Mouse (Mus musculus) stomach, embryonic 14.5 days (tissue): ENCODE results near the gene Nipa2. TPM values are rescaled to one million over a fixed set of nuclear protein-coding genes. Genes with fewer than 3 reads are reported as not detected.

Source experiments
- ATAC-seq: fragments of 200-750 bp; cut with Nextera tagmentation; 2 replicates; pipeline ENCODE4 v1.8.0; 2017; ENCODE audit warnings: low read depth, moderate TSS enrichment; ENCODE audit not compliant: insufficient number of reproducible peaks, insufficient read depth, low FRiP score
- H3K27ac ChIP-seq: fragments of 300-500 bp; sonication (generic); 2 replicates; pipeline ENCODE4 v1.5.1; 2014; ENCODE audit warnings: mild to moderate bottlenecking, low read length, moderate library complexity, mixed read lengths
- H3K27me3 ChIP-seq: fragments of 300-500 bp; sonication (generic); 2 replicates; pipeline ENCODE4 v1.6.1; 2014; ENCODE audit warnings: low read length, control low read depth, mixed read lengths; ENCODE audit not compliant: control insufficient read depth, insufficient read depth
- H3K36me3 ChIP-seq: fragments of 300-500 bp; sonication (generic); 2 replicates; pipeline ENCODE4 v1.6.1; 2014; ENCODE audit warnings: mild to moderate bottlenecking, control low read depth, low read length, moderate library complexity, mixed read lengths; ENCODE audit not compliant: control insufficient read depth, insufficient read depth
- H3K4me1 ChIP-seq: fragments of 300-500 bp; sonication (generic); 2 replicates; pipeline ENCODE4 v1.6.1; 2014; ENCODE audit warnings: low read length, control low read depth, mixed read lengths; ENCODE audit not compliant: control insufficient read depth, insufficient read depth
- H3K4me2 ChIP-seq: fragments of 300-500 bp; sonication (generic); replicated peaks from 2 replicates; pipeline ENCODE4 v1.6.1; 2014; ENCODE audit warnings: low read depth, low read length, control low read depth
- H3K4me3 ChIP-seq: fragments of 300-500 bp; sonication (generic); 2 replicates; pipeline ENCODE4 v1.5.1; 2014; ENCODE audit warnings: low read depth, low read length, control low read depth
- H3K9ac ChIP-seq: fragments of 300-500 bp; sonication (generic); replicated peaks from 2 replicates; pipeline ENCODE4 v1.6.1; 2014; ENCODE audit warnings: low read depth, mild to moderate bottlenecking, control low read depth, low read length, moderate library complexity, mixed read lengths
- H3K9me3 ChIP-seq: fragments of 300-500 bp; sonication (generic); 2 replicates; pipeline ENCODE4 v1.6.1; 2016; ENCODE audit warnings: low read depth, low read length, control low read depth; ENCODE audit not compliant: control insufficient read depth
- WGBS: fragments of 180-500 bp; shearing (Covaris S2); extraction: QIAGEN DNeasy Blood & Tissue Kit; methylation state at CpG from one replicate; pipeline ENCODE4 v1.1.7; 2014; 5-methylcytosine and 5-hydroxymethylcytosine counted together
- polyA plus RNA-seq: library from polyadenylated mRNA; unstranded; fragments of >200 nt; fragmentation: Nextera tagmentation; extraction: Ambion mirVana; gene quantifications from 2 replicates; pipeline ENCODE4 v1.2.1, GENCODE M21; 2014

Gene Nipa2
- 53.2 and 58.7 TPM in 2 replicates for polyA plus RNA-seq

- Histone ChIP-seq H3K27me3 (no peaks in the 10 kb centered on the region), H3K36me3 (no peaks in the 10 kb centered on the region; the same call in 1 of the 2 replicates), H3K4me1 (peaks cover 4% of the 10 kb centered on the region; the same call in 1 of the 2 replicates), H3K9ac (peak within 1 kb of the TSS; percentile 93), H3K4me2 (peak within 1 kb of the TSS; percentile 67), H3K27ac (peak within 1 kb of the TSS; percentile 91), H3K9me3 (no peaks in the 10 kb centered on the region), H3K4me3 (peak within 1 kb of the TSS; percentile 90)
- under 1% methylated on average over 70 of the region's 70 CpGs for WGBS
- ATAC-seq: peak; percentile 98
Observed at GRCm38 (mm10) chr7:55962004-55962908, at the start of gene Nipa2. Nipa2 (minus strand) TSS chr7:55962476.

DNA sequence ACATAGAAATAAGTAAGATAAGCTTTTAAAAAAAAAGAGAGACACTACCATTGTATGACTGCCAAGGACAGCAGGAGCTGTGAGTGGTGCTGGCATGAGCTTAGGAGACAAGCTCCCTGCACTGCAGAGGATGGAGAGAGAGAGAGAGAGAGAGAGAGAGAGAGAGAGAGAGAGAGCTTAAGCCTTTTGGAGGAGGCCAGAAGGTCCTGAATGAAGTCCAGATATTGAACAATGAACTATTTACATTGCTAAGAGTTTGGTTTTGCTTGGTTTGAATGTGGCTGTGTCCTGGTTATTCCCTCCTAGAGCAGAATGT lies 48.7 kb upstream of the Nipa2 start:
- H3K4me2 ChIP-seq: no peak overlapping the region
- no peak overlapping the region for H3K4me3 ChIP-seq
- H3K36me3 ChIP-seq: no peaks in the 10 kb centered on the region
- ATAC-seq: no peak
- no peak overlapping the region for H3K9ac ChIP-seq
- H3K27me3 ChIP-seq: no peaks in the 10 kb centered on the region
- no peaks in the 10 kb centered on the region for H3K9me3 ChIP-seq
- no peaks in the 10 kb centered on the region for H3K4me1 ChIP-seq
- H3K27ac ChIP-seq: no peak overlapping the region

- no peak overlapping the region for H3K9ac ChIP-seq
- H3K36me3 ChIP-seq: no peaks in the 10 kb centered on the region
- H3K27me3 ChIP-seq: no peaks in the 10 kb centered on the region
- H3K4me1 ChIP-seq: no peaks in the 10 kb centered on the region
- H3K9me3 ChIP-seq: no peaks in the 10 kb centered on the region
- WGBS: 86% methylated on average over 4 of the region's 4 CpGs
- no peak overlapping the region for H3K4me3 ChIP-seq
- H3K4me2 ChIP-seq: no peak overlapping the region
- no peak overlapping the region for H3K27ac ChIP-seq
- no peak for ATAC-seq
Observed at GRCm38 (mm10) chr7:56010318-56011017, 48.2 kb upstream of the Nipa2 start.

DNA sequence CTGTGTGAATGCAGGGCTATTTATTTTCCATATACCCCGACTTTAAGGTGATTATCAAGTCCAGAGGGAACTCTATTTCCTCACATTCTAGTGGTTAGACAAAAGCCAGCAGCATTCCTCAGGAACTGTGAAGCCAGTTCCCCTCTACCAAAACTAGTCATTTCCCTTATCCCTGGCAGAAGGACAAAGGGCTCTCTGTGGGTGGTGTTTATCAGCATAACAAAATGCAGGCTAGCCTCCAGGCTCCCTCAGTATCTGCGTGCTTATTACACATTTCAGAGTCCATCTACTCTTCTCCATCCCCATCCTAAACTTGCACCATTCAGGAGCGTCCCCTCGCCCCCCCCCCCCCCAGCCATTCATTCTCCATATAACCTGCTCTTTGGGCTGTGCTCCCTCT lies 36.7 kb upstream of the Nipa2 start:
- Histone ChIP-seq H3K27me3 (no peaks in the 10 kb centered on the region), H3K4me1 (no peaks in the 10 kb centered on the region), H3K36me3 (no peaks in the 10 kb centered on the region), H3K27ac (no peak overlapping the region), H3K4me2 (no peak overlapping the region), H3K9ac (no peak overlapping the region), H3K9me3 (no peaks in the 10 kb centered on the region), H3K4me3 (no peak overlapping the region)
- ATAC-seq: no peak
- 20% methylated on average over 2 of the region's 4 CpGs for whole genome bisulfite sequencing

- WGBS: 70% methylated on average over 4 of the region's 4 CpGs
- Histone ChIP-seq H3K36me3 (no peaks in the 10 kb centered on the region), H3K4me1 (no peaks in the 10 kb centered on the region), H3K27me3 (no peaks in the 10 kb centered on the region), H3K4me2 (no peak overlapping the region), H3K27ac (no peak overlapping the region), H3K4me3 (no peak overlapping the region), H3K9me3 (no peaks in the 10 kb centered on the region), H3K9ac (no peak overlapping the region)
- ATAC-seq: no peak
Observed at GRCm38 (mm10) chr7:55995013-55995412, 32.7 kb upstream of the Nipa2 start.

GRCm38 (mm10) chr7:55991858-55992257 lies 29.6 kb upstream of the Nipa2 start:
- Histone ChIP-seq H3K4me2 (no peak overlapping the region), H3K9me3 (no peaks in the 10 kb centered on the region), H3K27me3 (no peaks in the 10 kb centered on the region), H3K4me1 (no peaks in the 10 kb centered on the region), H3K9ac (no peak overlapping the region), H3K4me3 (no peak overlapping the region), H3K36me3 (no peaks in the 10 kb centered on the region), H3K27ac (no peak overlapping the region)
- WGBS: 94% methylated on average over 7 of the region's 7 CpGs
- no peak for ATAC-seq

GRCm38 (mm10) chr7:55991129-55991528 lies 28.9 kb upstream of the Nipa2 start:
- Histone ChIP-seq H3K36me3 (no peaks in the 10 kb centered on the region), H3K4me2 (no peak overlapping the region), H3K4me3 (no peak overlapping the region), H3K9ac (no peak overlapping the region), H3K4me1 (no peaks in the 10 kb centered on the region), H3K27ac (no peak overlapping the region), H3K27me3 (no peaks in the 10 kb centered on the region), H3K9me3 (no peaks in the 10 kb centered on the region)
- 93% methylated on average over 3 of the region's 3 CpGs for WGBS
- ATAC-seq: no peak

DNA sequence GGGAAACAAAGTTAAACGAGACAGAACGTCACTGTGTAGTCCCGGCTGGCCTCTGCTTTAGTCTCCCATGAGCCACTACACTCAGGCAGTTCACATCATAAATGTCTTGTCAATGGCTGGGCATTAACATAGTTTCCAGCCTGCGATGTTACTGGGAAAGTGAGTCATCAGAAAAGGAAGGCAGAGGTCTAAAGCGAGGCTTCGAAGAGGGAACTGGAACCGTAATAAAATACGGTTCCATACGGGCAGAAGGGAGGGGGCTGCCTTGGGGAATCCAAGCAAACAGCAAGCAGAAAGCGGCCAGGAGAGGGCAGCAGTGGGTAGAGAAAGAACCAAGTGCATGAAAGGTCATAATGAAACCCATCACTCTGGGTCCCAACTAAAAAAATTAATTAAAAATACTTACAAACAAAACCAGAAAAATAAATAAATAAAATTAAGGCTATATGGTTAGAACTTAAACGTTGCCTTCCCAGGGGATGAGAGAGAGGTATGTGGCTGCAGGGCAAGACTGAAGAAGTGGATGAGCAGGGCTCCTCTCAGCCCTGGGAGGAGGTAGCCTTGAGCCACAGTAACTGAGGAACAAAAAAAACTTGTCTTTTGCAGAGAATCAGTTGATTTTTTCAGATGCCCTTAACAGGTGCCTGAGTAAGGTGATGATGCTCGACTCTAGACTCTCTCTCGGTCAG lies 24.4 kb upstream of the Nipa2 start:
- Histone ChIP-seq H3K36me3 (no peaks in the 10 kb centered on the region), H3K27ac (no peak overlapping the region), H3K9ac (no peak overlapping the region), H3K4me1 (no peaks in the 10 kb centered on the region), H3K4me2 (no peak overlapping the region), H3K27me3 (no peaks in the 10 kb centered on the region), H3K9me3 (no peaks in the 10 kb centered on the region), H3K4me3 (no peak overlapping the region)
- WGBS: 37% methylated on average over 13 of the region's 13 CpGs
- no peak for ATAC-seq
